Mouse (Mus musculus): Measurements from ENCODE around the gene Npnt.

Gene Npnt

DNA sequence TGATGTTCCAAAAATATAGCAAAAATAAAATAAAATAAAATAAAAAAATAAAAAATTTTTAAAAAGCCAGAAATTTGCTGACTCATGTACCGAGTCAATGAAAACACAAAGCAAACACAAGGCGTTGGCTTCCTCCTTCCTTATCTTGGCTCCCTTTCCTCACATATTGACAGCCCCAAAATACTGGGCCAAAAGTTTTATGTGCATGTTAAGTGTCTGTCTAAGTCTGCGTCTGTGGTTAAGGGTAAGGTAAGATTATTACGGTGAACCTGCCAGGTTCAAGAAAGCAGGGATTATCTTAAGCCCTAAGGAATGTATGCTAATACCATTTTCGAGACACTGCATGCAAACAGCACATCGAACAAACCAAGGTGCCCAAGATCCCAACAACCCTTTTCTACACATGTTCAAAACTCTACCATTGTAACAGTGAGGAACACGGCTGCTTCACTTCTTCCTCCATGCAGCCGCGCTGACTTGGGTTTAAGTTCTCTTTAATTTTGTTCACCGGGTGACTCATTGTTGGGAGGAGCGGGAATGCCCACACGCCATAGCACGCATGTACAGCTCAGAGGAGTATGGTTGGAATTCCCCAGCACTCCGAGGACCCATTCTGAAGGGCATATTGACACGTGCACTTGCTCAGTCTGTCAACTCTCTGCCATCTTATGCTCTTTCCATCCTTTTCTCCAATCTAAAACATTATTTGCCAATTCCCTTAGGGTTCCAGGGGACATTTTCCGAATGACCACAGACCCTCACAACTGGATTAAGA, 62.8 kb downstream of the Npnt start:
- DNase-seq = no peak

DNA sequence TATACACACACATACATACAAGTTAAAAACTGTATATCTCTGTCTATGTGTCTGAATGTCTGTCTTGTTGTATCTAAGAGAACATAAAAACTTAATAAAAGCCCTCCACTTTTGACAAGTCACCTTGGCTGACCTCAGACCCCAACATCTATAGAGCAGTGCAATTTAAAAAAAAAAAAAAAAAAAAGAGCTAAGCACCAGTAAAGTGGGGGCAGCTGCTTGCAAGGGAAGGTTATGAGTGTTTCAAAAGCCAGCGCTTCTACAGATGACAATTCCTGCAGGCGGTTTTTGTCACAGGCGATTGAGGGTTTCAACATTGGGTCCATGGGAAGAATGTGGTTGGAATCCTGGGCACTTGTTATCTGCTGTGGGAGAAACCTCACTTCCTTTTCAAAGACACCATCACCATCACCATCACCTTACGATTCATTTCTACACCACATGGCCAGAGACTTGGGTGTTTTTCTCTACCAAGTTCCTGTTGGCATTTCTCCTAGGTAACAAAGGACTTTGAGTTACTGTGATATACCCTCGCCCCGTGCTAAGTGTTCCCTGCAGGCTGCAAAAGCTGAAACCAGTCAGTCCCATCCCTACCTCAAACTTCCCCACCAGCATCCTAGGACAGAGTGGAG, 63.6 kb downstream of the Npnt start:
- DNase-seq = no peak

GRCm38 (mm10) chr3:132884459-132884858, 65.6 kb downstream of the Npnt start:
- DNase-seq = no peak

- DNase-seq = no peak
These were observed 66.8 kb downstream of the Npnt start for GRCm38 (mm10) chr3:132883256-132883655.

GRCm38 (mm10) chr3:132880826-132881225, 69.3 kb downstream of the Npnt start:
- no peak for DNase-seq

GRCm38 (mm10) chr3:132880361-132880760, 69.7 kb downstream of the Npnt start:
- DNase-seq = no peak

DNA sequence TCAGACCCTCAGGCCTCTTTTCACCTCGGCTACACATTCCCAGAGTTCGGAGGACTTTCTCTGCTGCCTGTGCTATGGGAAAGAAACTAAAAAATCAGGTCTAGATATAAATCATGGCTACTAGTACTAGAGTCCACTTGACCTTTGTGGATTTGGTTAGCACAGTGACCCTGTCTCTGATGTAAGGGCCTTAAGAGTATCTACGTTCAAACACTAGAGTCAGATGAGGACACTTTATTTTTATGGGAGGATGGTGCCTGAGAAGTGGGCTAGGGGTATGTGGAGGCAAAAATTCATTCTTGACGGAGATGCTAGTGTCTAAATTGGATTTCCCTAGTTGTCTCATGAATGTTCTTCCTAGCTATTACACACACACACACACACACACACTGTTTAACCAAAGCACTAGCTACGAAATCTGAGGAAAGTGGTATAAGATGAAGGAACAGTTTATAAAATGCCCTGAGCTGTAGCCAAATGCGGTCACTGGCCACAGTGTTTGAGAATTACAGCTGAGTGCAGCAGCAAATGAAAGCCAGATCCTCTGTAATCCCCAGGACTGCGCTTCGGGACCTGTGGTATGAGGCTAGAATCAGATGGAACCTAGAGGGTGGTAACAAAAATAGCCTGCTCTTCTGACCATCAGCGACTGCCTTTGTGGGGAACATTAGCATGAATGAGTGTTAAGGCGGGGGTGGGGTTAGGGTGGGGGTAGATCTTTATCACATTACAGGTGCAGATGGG, 73.0 kb downstream of the Npnt start:
- no peak for DNase-seq

GRCm38 (mm10) chr3:132876011-132876708, 73.9 kb downstream of the Npnt start:
- no peak for DNase-seq

- DNase-seq = no peak
These were observed 76.8 kb downstream of the Npnt start for GRCm38 (mm10) chr3:132873251-132873650.

- no peak for DNase-seq
These were observed 78.7 kb downstream of the Npnt start for GRCm38 (mm10) chr3:132871318-132871904.

DNA sequence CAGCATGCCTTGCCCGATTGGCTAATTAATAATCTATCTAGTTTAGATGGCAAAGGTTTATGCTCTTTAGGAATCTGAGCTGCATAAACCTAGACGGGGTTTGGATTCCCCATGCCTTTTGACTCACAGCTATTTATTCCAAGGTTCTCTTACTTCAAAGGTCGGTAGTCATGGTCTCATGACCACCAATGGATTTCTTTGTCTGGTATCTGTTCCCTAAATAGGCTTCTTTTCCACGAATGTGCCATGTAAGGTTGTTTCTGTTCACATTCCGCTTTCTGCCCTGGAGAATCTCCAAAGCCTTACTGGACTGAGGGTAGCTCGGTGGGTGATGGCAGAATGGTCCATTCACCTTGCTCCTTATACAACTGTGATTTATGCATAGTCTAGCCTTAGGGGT, 80.0 kb downstream of the Npnt start:
- DNase-seq = no peak

GRCm38 (mm10) chr3:132868838-132869237, 81.3 kb downstream of the Npnt start:
- DNase-seq = no peak

- DNase-seq = no peak
These were observed 83.1 kb downstream of the Npnt start for GRCm38 (mm10) chr3:132866984-132867383.

- DNase-seq = no peak
These were observed 84.5 kb downstream of the Npnt start for GRCm38 (mm10) chr3:132865596-132865995.

- no peak for DNase-seq
These were observed 85.1 kb downstream of the Npnt start for GRCm38 (mm10) chr3:132864986-132865385.

- DNase-seq = no peak
These were observed 85.7 kb downstream of the Npnt start for GRCm38 (mm10) chr3:132864329-132864919.

DNA sequence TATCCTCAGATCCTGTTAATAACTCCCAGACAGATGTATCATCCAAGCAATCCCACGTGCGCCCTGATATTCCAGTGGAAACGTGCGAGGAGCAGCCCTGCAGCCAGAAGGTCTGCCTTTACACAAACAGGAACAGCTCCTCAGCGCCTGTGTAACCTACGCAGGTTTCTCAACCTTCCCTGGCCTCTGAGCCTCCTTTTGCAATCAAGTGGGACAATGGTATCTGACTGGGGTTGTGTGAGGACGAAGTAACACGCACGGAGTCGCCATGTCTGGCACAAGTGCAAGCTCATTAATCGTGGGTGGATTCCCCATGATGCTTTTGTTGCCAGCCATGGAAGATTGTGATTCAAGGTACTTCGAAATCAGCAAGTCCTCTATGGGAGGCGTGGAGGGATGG, 86.2 kb downstream of the Npnt start:
- no peak for DNase-seq

DNA sequence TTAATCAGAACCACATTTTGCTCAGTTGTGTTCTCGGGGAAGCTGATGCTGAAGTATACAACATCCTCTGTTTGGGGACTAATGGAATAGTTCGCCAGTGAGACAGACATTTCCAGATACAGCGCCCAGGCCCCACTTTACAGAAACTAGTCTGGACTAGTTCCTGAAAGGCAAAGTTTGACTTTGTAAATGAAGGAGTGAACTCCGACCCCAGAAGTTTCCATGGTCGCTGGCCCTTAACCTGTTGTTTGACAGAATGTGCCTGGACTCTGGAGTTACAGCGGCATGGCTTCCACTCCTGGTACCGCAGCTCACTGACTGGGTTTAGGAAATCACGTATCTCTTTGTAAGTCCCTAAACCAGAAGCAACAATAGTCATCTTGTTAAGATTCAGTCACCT, 89.3 kb downstream of the Npnt start:
- DNase-seq = no peak

DNA sequence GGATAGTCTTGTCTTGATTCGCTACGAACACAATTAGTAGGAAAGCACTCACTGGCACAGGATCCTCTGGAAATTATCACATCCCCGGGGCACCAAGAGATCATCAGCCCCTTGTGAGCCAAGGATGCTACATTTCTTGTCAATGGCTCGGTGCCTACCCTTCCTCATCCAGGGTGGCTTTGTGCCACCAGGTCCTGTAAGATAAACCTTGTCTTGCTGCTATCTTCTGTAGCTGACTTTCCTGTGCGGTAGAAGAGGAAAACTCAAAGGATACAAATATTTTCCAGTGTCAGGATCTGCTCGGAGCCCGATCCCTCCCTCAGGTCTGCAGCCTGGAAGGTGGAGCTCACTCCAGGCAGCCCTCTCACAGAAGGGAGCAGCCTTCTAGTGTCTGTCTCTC, 90.5 kb downstream of the Npnt start:
- DNase-seq = no peak

- no peak for DNase-seq
These were observed 91.2 kb downstream of the Npnt start for GRCm38 (mm10) chr3:132858849-132859248.

GRCm38 (mm10) chr3:132856651-132857050, 93.4 kb downstream of the Npnt start:
- DNase-seq = no peak

DNA sequence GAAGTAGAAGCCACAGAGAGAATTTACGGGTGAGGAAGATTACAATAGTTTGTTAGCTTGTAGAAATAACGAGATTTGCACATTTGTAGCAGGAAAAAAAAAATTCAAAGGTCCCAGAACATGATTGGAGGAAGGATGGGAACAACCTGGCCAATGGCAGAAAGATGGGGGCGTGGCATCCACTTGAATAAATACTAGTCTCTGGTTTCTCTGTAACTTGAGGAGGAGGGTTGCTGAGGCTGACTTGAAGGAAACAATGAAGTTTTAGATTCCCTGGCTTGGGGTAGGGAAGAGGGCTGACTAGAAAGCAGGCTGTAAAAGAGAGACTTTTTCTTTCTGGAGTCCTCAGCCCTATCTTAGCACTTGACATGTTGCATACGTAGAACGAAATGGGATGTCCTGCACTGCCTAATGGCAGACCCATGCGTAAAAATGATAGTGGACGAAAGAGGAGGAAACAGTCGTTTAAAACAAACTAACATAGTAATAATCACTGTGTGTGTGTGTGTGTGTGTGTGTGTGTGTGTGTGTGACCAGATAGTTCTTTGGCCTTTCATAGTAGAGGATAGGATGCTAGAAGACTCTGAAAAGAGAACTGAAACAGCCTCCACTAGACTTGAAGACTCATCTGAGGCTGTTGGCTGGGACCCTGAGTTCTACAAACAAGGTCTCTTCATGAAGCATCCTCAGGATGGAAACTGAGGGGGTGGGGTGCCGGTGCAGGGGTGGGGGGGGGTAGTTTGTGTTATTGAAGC, 94.5 kb downstream of the Npnt start:
- DNase-seq = no peak

All from spleen, adult 18-20 months (tissue).